Mouse (Mus musculus) liver, embryonic 13.5 days (tissue): ENCODE data around the gene Ccdc188. TPM values are rescaled to one million over a fixed set of nuclear protein-coding genes. Genes with fewer than 3 reads are reported as not detected.

Experiments used
- ATAC-seq: fragments of 200-750 bp; cut with Nextera tagmentation; 2 replicates; pipeline ENCODE4 v1.8.0; 2017; ENCODE audit warnings: low read depth, mild to moderate bottlenecking, moderate number of reproducible peaks, moderate library complexity
- DNase-seq: peaks from one replicate; pipeline ENCODE4 v3.0.0; 2022
- H3K27ac ChIP-seq: fragments of 300-500 bp; sonication (generic); 2 replicates; pipeline ENCODE4 v1.5.1; 2015; ENCODE audit warnings: moderate library complexity, mild to moderate bottlenecking, inconsistent platforms
- H3K27me3 ChIP-seq: fragments of 300-500 bp; sonication (generic); 2 replicates; pipeline ENCODE4 v1.6.1; 2015; ENCODE audit warnings: mild to moderate bottlenecking, inconsistent platforms
- H3K36me3 ChIP-seq: fragments of 300-500 bp; sonication (generic); 2 replicates; pipeline ENCODE4 v1.6.1; 2015; ENCODE audit warnings: mild to moderate bottlenecking, inconsistent platforms
- H3K4me1 ChIP-seq: fragments of 300-500 bp; sonication (generic); replicated peaks from 2 replicates; pipeline ENCODE4 v1.6.1; 2015; ENCODE audit warnings: inconsistent platforms
- H3K4me2 ChIP-seq: fragments of 300-500 bp; sonication (generic); 2 replicates; pipeline ENCODE4 v1.6.1; 2015; ENCODE audit warnings: inconsistent platforms, mild to moderate bottlenecking, moderate library complexity
- H3K4me3 ChIP-seq: fragments of 300-500 bp; sonication (generic); replicated peaks from 2 replicates; pipeline ENCODE4 v1.5.1; 2015; ENCODE audit warnings: mild to moderate bottlenecking, inconsistent platforms
- H3K9ac ChIP-seq: fragments of 300-500 bp; sonication (generic); 2 replicates; pipeline ENCODE4 v1.6.1; 2015; ENCODE audit warnings: mild to moderate bottlenecking, inconsistent platforms
- H3K9me3 ChIP-seq: fragments of 300-500 bp; sonication (generic); replicated peaks from 2 replicates; pipeline ENCODE4 v1.6.1; 2016; ENCODE audit warnings: inconsistent platforms
- WGBS: fragments of 180-500 bp; shearing (Covaris S2); methylation state at CpG from one replicate; pipeline ENCODE4 v1.1.7; 2015; ENCODE audit not compliant: insufficient replicate concordance; 5-methylcytosine and 5-hydroxymethylcytosine counted together
- polyA plus RNA-seq: library from polyadenylated mRNA; unstranded; fragments of >200 nt; fragmentation: Nextera tagmentation; extraction: Ambion mirVana; gene quantifications from 2 replicates; pipeline ENCODE4 v1.2.1, GENCODE M21; 2015

The Ccdc188 gene
- polyA plus RNA-seq, 1 experiment from 2014 or later: not detected

DNA sequence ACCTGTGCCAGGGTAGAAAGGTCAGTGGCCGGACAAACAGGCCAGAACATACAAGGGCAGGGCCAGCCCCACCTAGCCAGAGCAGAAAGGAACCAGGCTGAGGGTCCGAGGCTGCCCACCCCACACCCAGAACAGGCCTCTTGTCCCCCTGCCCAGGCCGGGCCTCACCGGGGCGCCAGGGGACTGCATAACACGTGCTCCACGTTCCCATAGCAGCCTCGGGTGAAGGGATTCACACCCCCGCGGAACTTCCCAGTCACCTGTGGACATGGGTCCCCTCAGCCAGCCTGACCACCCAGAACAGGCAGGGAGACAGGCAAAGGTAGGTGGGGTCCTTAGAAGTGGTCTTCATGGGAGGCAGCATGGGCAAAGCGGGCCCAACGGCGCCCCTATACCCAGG lies 9.5 kb downstream of the Ccdc188 start:
- peaks cover 23% of the 10 kb centered on the region for H3K4me1 ChIP-seq
- peaks cover 26% of the 10 kb centered on the region for H3K36me3 ChIP-seq
- no peaks in the 10 kb centered on the region for H3K9me3 ChIP-seq
- no peak for DNase-seq
- no peak overlapping the region for H3K4me3 ChIP-seq
- 83% methylated on average over 13 of the region's 13 CpGs for WGBS
- H3K4me2 ChIP-seq: no peak overlapping the region
- H3K27me3 ChIP-seq: no peaks in the 10 kb centered on the region
- no peak overlapping the region for H3K9ac ChIP-seq
- no peak overlapping the region for H3K27ac ChIP-seq
- ATAC-seq: no peak

DNA sequence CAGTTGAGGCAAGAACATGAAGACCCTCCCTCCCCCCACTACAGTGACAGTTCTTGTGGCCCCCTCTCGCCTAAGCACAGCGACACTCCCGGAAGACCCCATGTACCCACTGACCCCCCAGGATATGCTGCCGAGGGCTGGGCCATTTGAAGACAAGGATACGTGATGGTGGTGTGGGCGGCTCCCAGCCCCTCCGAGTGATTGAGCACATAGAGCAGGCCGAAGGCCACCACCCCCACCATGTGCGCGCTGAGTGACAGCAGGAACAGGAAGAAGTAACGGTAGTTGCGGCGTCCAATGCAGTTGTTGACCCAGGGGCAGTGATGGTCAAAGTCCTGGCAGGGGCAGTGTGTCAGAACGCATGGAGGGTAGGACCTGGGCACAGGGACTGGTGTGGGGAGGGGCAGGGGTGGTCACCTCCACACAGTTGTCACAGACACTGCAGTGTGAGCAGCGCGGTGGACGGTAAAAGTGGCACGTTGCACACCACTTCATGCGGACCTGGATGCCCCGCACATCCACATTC lies 10.3 kb downstream of the Ccdc188 start:
- Histone ChIP-seq H3K27me3 (peaks cover under 1% of the 10 kb centered on the region; the same call in 1 of the 2 replicates), H3K4me1 (peaks cover 23% of the 10 kb centered on the region)
- WGBS: 79% methylated on average over 20 of the region's 20 CpGs

DNA sequence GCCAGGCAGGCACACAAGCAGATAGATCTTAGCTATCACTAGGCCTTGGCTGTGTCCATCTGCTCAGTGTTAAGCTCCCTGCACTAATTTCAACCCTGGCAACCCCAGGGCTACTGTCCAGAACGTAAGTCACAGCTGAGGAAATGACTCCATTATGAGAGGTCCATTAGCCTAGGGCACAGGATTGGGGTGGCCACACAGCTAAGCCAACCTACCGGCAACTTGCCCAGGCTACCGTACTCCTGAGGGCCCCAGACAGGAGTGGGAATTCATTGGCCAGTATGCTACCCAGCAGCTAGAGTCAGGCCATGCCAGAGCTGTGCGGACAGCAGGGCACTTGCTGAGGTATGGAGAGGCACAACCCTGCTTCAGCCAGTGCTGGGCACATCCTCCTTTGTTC lies 11.2 kb downstream of the Ccdc188 start:
- no peak overlapping the region for H3K27ac ChIP-seq
- H3K36me3 ChIP-seq: peaks cover 24% of the 10 kb centered on the region
- no peak for ATAC-seq

More for the DNA sequence above, 10.3 kb downstream of the Ccdc188 start:
- DNase-seq (no peak), ATAC-seq (peak; percentile 26)
- Histone ChIP-seq H3K4me3 (no peak overlapping the region), H3K27ac (no peak overlapping the region), H3K9ac (no peak overlapping the region), H3K4me2 (no peak overlapping the region), H3K36me3 (peaks cover 26% of the 10 kb centered on the region), H3K9me3 (no peaks in the 10 kb centered on the region)

DNA sequence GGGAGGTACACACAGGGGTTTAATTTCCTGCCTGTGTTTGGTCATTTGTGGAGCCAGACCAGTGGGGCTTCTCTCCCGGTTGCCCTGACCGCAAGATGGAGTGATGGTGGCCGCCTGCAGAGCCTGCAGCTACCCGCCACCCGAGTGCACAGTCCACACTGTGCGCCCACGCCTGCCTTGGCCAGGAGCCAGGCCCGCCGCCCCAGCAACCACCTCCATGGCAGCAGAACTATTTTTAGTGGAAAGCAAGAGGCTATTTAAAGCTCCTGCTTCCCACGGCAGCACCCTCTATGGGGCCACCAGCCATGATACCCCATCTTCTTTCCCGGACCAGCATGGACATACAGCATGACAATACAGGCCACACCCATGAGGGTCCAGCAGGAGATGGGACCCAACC lies 11.9 kb downstream of the Ccdc188 start:
- H3K36me3 ChIP-seq: peaks cover 17% of the 10 kb centered on the region
- 71% methylated on average over 11 of the region's 11 CpGs for WGBS
- H3K9ac ChIP-seq: no peak overlapping the region
- H3K27me3 ChIP-seq: peaks cover 17% of the 10 kb centered on the region
- H3K4me1 ChIP-seq: peaks cover 38% of the 10 kb centered on the region
- H3K4me3 ChIP-seq: no peak overlapping the region
- no peak overlapping the region for H3K4me2 ChIP-seq
- no peak for DNase-seq
- H3K27ac ChIP-seq: no peak overlapping the region
- ATAC-seq: no peak
- H3K9me3 ChIP-seq: no peaks in the 10 kb centered on the region

More for the DNA sequence above, 11.2 kb downstream of the Ccdc188 start:
- Histone ChIP-seq H3K9me3 (no peaks in the 10 kb centered on the region), H3K4me3 (no peak overlapping the region), H3K4me2 (no peak overlapping the region), H3K9ac (no peak overlapping the region), H3K4me1 (peaks cover 30% of the 10 kb centered on the region), H3K27me3 (peaks cover 9% of the 10 kb centered on the region)
- WGBS: 76% methylated on average over 4 of the region's 4 CpGs
- DNase-seq: no peak

DNA sequence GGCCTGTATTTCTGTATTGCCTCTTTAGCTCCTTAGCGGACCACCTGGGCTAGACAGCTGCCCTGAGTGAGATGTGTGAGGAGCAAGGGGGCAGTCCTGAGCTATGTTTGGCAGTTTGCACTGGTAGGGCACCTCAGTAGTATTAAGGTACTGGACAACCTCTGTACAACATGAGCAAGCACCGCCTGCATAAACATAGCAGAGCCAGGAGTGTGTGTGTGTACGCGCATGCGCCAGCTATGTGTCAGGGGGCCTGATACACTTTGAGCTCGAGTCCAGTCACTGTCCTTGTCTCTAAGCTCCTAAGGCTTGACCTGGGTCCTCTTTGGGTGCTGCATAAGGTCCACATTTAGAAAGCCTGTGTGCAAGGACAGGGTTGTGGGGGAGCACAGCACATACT lies 12.9 kb downstream of the Ccdc188 start:
- Histone ChIP-seq H3K36me3 (peaks cover 11% of the 10 kb centered on the region; the same call in 1 of the 2 replicates), H3K4me3 (no peak overlapping the region), H3K27me3 (peaks cover 27% of the 10 kb centered on the region), H3K9me3 (no peaks in the 10 kb centered on the region), H3K9ac (no peak overlapping the region), H3K4me2 (no peak overlapping the region), H3K4me1 (peaks cover 47% of the 10 kb centered on the region), H3K27ac (no peak overlapping the region)
- ATAC-seq (no peak), DNase-seq (no peak)
- 77% methylated on average over 6 of the region's 6 CpGs for WGBS

DNA sequence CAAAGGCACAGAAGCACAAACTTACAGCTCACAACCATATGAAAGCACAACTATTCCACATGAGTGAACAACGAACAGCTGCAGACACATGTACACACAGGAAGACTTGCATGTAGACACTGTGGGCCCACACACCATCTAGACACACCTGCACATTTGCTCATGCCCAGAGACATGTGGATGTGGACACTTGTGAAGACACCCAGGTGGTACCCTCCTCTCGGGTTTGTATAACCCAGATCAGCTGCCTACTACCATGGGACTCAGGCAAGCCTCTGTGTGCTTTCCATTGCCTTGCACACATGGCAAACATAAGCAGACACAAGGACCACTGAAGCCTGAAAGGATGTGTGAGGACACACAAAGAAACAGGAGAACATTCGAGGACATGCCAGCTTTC lies 13.4 kb downstream of the Ccdc188 start:
- no peak overlapping the region for H3K27ac ChIP-seq
- H3K9ac ChIP-seq: no peak overlapping the region
- peaks cover 52% of the 10 kb centered on the region for H3K4me1 ChIP-seq
- DNase-seq (no peak), ATAC-seq (no peak)
- H3K9me3 ChIP-seq: no peaks in the 10 kb centered on the region
- H3K27me3 ChIP-seq: peaks cover 31% of the 10 kb centered on the region
- no peak overlapping the region for H3K4me2 ChIP-seq
- 64% methylated on average over 3 of the region's 3 CpGs for WGBS
- H3K36me3 ChIP-seq: peaks cover 9% of the 10 kb centered on the region; the same call in 1 of the 2 replicates
- no peak overlapping the region for H3K4me3 ChIP-seq

DNA sequence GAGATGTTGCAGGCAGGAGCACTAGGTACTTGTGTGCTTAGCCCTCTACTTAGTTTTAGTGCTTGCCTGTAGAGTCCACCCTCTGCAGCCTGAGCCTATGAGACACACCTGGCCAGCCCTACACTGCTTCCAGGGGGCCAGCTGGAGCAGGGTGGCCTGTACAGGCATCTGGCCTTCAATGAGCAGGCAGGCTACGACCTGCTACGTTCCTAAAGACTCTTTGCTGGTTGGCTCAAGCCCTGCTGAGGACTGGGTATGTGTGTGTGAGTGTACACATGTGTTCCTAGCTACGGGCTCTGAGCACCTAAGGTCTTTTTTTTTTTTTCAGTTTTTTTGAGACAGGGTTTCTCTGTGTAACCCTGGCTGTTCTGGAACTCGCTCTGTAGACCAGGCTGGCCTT lies 13.8 kb downstream of the Ccdc188 start:
- ATAC-seq: no peak
- Histone ChIP-seq H3K4me3 (no peak overlapping the region), H3K4me1 (peaks cover 56% of the 10 kb centered on the region), H3K27me3 (peaks cover 35% of the 10 kb centered on the region), H3K36me3 (peaks cover 5% of the 10 kb centered on the region; the same call in 1 of the 2 replicates), H3K9ac (no peak overlapping the region), H3K9me3 (no peaks in the 10 kb centered on the region), H3K4me2 (no peak overlapping the region), H3K27ac (no peak overlapping the region)
- WGBS: 63% methylated on average over 4 of the region's 4 CpGs
- no peak for DNase-seq

DNA sequence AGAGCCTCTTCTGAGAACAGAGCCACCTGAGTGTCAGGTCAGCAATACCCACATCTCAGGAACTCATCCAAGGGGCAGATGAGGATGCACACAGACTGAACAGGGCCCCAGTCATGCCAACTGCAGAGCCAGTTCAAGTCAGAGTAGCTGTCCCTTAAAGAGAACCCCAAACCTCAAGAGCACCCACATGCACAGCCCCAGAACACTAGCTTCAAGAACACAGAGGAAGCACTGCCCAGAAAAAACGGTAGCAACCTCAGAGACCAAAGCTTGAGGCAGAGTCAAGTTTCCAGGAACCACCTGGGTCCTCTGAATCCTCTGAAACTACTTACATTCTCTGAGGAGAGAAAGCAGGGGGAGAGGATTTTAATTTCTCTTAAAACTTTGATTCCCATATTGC lies 15.8 kb downstream of the Ccdc188 start:
- peaks cover 65% of the 10 kb centered on the region for H3K4me1 ChIP-seq
- no peak overlapping the region for H3K4me2 ChIP-seq
- no peak overlapping the region for H3K4me3 ChIP-seq

DNA sequence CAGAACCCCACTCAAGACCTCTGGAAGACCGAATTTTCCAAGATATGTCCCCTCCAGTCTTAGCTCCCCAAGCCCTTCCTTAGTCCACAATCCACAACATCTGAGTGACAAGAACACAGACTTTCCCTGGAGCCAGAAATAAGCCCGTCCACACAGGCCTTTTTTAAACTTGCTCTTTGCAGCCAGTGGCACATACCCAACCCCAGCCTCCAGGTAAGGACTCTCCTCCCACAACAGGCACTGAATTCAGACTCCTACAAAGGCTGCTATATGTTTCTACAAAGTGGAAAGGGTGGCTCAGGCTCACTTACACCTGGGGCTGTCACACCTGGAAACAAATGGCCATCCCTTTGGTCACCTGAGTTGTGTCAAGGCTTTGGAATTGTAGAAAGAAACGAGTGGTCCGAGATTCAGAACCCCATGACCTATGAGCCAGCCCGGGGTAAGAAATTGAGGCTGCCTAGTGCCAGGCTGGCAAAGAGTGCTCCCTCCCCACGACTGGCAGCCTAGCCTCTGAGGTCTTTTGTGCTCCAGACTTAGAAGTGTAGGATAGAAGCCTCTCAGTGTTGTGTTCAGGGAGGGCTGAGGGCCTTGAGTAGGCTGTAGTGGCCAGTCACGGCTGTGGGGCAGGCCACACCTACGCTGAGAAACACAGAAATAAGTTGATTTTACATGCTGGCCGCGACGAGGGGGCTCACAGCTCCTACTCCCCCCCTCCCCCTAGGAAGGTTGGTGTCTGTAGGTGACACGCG lies 16.4 kb downstream of the Ccdc188 start:
- 21% methylated on average over 13 of the region's 13 CpGs for WGBS
- H3K36me3 ChIP-seq: peaks cover 15% of the 10 kb centered on the region
- H3K4me3 ChIP-seq: peak overlapping the region; percentile 66
- H3K27me3 ChIP-seq: peaks cover 35% of the 10 kb centered on the region
- peaks cover 63% of the 10 kb centered on the region for H3K4me1 ChIP-seq
- peak overlapping the region; percentile 68 for H3K9ac ChIP-seq
- no peaks in the 10 kb centered on the region for H3K9me3 ChIP-seq
- no peak for ATAC-seq
- no peak for DNase-seq
- no peak overlapping the region for H3K27ac ChIP-seq
- H3K4me2 ChIP-seq: peak overlapping the region; percentile 76

More for the DNA sequence above, 15.8 kb downstream of the Ccdc188 start:
- Histone ChIP-seq H3K27ac (no peak overlapping the region), H3K27me3 (peaks cover 35% of the 10 kb centered on the region), H3K36me3 (peaks cover 8% of the 10 kb centered on the region), H3K9me3 (no peaks in the 10 kb centered on the region), H3K9ac (no peak overlapping the region)
- DNase-seq: no peak
- no peak for ATAC-seq
- WGBS: 22% methylated on average over 1 of the region's 1 CpGs

DNA sequence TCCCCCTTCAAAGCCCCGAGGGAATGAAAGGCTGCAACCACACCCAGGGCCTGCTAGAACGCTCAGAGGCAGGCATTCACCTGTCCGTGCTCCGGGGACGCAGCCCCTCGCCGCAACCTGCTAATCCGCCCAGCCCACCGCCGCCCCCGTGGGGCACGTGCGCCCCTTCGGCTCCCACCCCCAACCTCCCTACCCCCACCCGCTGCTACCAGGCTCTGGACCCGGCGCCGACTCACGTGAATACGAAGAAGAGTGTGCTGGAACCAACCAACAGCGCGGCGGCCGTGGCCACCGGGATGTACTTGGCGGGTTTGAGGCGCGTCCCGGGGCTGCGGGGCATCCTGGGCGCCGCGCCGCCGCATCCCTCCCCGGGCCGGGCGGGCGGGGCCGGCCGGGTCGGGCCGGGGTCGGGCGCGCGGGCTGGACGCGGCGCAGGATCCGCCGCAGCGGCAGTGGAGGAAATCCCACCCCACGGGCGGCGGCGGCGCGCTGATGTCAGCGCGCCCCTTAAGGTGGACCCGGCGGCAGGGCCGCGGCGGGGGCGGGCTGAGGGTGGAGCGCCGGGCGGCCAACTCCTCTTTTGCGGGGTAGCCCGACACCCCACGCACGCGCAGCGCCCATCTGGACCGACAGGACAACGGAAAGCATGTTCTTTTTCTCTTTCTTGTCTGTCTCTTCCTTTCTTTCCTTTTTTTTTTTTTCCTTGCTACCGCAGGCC lies 17.2 kb downstream of the Ccdc188 start, which contains the start of gene Zdhhc8:
TSS of gene Zdhhc8 (minus strand) at position 466 of the 718 bp plus-strand sequence.
- peaks cover 35% of the 10 kb centered on the region for H3K27me3 ChIP-seq
- peak within 1 kb of the TSS; percentile 66 for H3K4me3 ChIP-seq
- H3K27ac ChIP-seq: peak within 1 kb of the TSS; percentile 43
- H3K36me3 ChIP-seq: peaks cover 21% of the 10 kb centered on the region
- no peaks in the 10 kb centered on the region for H3K9me3 ChIP-seq
- DNase-seq: no peak
- H3K4me1 ChIP-seq: peaks cover 56% of the 10 kb centered on the region
- peak within 1 kb of the TSS; percentile 68 for H3K9ac ChIP-seq
- under 1% methylated on average over 59 of the region's 79 CpGs for WGBS
- peak; percentile 48 for ATAC-seq
- H3K4me2 ChIP-seq: peak within 1 kb of the TSS; percentile 76

DNA sequence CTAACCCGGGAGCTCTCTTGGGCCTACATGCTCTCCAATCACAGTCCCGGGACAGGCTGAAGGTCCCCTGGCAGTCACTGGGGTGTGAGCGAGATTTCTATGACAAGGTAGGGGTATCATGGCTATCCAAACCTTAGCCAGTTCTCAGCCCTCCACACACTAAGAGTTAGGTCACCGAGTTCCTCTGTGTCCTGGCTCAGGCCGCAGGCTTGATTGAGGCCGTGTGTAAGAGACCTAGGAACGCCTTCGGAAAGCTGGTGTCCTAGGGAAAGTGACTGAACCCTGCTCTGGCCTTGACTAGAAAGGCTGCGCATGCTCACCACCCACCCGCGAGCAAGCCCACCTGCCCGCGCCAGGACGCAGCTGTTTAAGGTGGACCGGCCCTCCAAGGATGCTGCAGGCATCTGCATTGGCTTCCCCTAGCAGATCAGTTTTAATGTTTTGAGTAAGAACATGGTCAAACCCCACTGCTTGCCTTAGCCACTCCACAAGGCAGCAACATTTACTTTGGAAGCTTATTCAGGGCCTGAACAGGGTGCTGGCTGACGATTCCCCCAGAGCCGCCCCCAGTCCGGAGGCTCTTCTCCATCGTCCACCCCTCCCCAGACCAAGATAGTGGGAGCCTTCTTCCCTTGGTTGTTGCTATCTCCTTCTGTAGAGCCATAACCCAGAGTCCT lies 17.8 kb downstream of the Ccdc188 start:
- DNase-seq: no peak
- Histone ChIP-seq H3K36me3 (peaks cover 28% of the 10 kb centered on the region), H3K4me1 (peaks cover 50% of the 10 kb centered on the region), H3K27ac (peak overlapping the region; percentile 43), H3K9me3 (no peaks in the 10 kb centered on the region), H3K4me3 (peak overlapping the region; percentile 66), H3K27me3 (peaks cover 35% of the 10 kb centered on the region), H3K4me2 (peak overlapping the region; percentile 76), H3K9ac (peak overlapping the region; percentile 68)
- peak; percentile 22 for ATAC-seq
- 11% methylated on average over 19 of the region's 19 CpGs for WGBS
